Mouse (Mus musculus) C2C12 (cell line): ENCODE measurements at regions not wholly inside any gene's neighbourhood (a gene's known extent, or its start where the extent isn't known, plus 50 kb on each side); places are given as distances from the start of the nearest gene placed in this dataset.

ENCODE experiments used
- CTCF ChIP-seq: IDR thresholded peaks from one replicate; pipeline ENCODE4 v1.5.1; 2011; ENCODE audit not compliant: control insufficient read depth, insufficient read depth, insufficient read length
- MYOD1 ChIP-seq: IDR thresholded peaks from one replicate; pipeline ENCODE4 v1.6.1; 2011; ENCODE audit warnings: low read depth; ENCODE audit not compliant: control insufficient read depth, insufficient read length

DNA sequence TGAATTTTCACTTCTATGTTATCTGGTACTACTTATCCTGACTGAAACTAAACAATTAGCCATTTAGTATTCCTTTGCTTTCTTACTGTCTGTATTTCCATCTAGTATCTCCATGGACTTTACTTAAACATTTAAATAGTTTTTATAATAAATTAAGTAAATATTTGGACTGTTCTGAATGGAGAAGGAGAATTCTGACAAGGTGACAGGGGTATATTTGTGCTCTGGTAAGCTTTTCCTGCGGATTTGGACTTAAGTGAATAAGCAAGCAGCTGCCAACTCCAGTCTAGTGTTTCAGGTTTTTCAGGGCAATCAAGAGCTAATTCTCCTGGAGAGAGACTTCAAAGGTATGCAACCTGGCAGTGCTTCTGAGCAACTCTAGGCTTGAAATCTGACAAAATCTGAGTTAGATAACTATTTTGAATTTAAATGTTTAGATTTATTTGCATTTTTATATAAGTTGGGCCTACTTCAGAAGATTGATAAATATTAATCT is 364.5 kb downstream of the Adcyap1 start:
- TF ChIP-seq CTCF, result no peak
- TF ChIP-seq MYOD1, result no peak
